Mouse (Mus musculus) embryonic facial prominence, embryonic 14.5 days (tissue): ENCODE measurements around the gene Cacna2d2. TPM values are rescaled to one million over a fixed set of nuclear protein-coding genes. Genes with fewer than 3 reads are reported as not detected.

Experiments used
- ATAC-seq: fragments of 200-750 bp; cut with Nextera tagmentation; 2 replicates; pipeline ENCODE4 v1.8.0; 2017; ENCODE audit warnings: low read depth, moderate number of reproducible peaks, moderate TSS enrichment
- DNase-seq: peaks from one replicate; pipeline ENCODE4 v3.0.0-alpha.2; 2015; ENCODE audit warnings: low spot score
- H3K27ac ChIP-seq: fragments of 300-500 bp; sonication (generic); replicated peaks from 2 replicates; pipeline ENCODE4 v1.5.1; 2014; ENCODE audit warnings: low read depth, mild to moderate bottlenecking, low read length, moderate library complexity
- H3K27me3 ChIP-seq: fragments of 300-500 bp; sonication (generic); replicated peaks from 2 replicates; pipeline ENCODE4 v1.6.1; 2014; ENCODE audit warnings: low read length; ENCODE audit not compliant: control insufficient read depth, insufficient read depth
- H3K36me3 ChIP-seq: fragments of 300-500 bp; sonication (generic); 2 replicates; pipeline ENCODE4 v1.6.1; 2014; ENCODE audit warnings: low read length, mixed read lengths; ENCODE audit not compliant: control insufficient read depth, insufficient read depth
- H3K4me1 ChIP-seq: fragments of 300-500 bp; sonication (generic); 2 replicates; pipeline ENCODE4 v1.6.1; 2014; ENCODE audit warnings: antibody characterized with exemption, low read length; ENCODE audit not compliant: control insufficient read depth, insufficient read depth
- H3K4me2 ChIP-seq: fragments of 300-500 bp; sonication (generic); 2 replicates; pipeline ENCODE4 v1.6.1; 2014; ENCODE audit warnings: low read depth, mild to moderate bottlenecking, low read length, moderate library complexity, mixed read lengths
- H3K4me3 ChIP-seq: fragments of 300-500 bp; sonication (generic); 2 replicates; pipeline ENCODE4 v1.5.1; 2014; ENCODE audit warnings: low read depth, mild to moderate bottlenecking, low read length
- H3K9ac ChIP-seq: fragments of 300-500 bp; sonication (generic); 2 replicates; pipeline ENCODE4 v1.6.1; 2014; ENCODE audit warnings: low read depth, mild to moderate bottlenecking, low read length, moderate library complexity, mixed read lengths
- H3K9me3 ChIP-seq: fragments of 300-500 bp; sonication (generic); 2 replicates; pipeline ENCODE4 v1.6.1; 2016; ENCODE audit warnings: low read length; ENCODE audit not compliant: control insufficient read depth
- WGBS: fragments of 180-500 bp; shearing (Covaris S2); extraction: QIAGEN DNeasy Blood & Tissue Kit; methylation state at CpG from one replicate; pipeline ENCODE4 v1.1.7; 2014; 5-methylcytosine and 5-hydroxymethylcytosine counted together
- polyA plus RNA-seq: library from polyadenylated mRNA; unstranded; fragments of >200 nt; fragmentation: Nextera tagmentation; extraction: Ambion mirVana; gene quantifications from 2 replicates; pipeline ENCODE4 v1.2.1, GENCODE M21; 2014

The Cacna2d2 gene
- polyA plus RNA-seq, 1 experiment from 2014 or later, result 0.93 TPM

DNA sequence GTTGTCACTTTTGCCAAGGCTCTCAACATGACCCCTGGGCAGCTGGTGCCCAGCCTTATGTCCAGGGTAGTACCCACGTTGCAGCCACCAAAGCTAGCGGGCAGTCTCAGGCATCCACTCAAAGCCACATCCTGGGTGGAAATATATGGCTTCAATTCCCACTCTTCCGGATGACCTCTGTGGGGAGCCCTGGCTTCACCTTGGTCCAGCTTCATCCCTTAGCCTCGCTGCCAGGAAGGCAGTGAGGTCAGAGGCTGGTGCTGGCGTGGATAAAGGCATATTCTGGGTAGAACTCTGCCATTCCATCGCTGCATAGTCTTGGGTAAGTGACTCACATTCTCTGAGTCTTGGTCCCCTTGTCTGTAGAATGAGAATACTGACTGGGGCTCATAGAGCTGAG, 85.4 kb downstream of the Cacna2d2 start:
- no peak overlapping the region for H3K4me2 ChIP-seq
- no peak overlapping the region for H3K27ac ChIP-seq
- H3K9me3 ChIP-seq, result no peaks in the 10 kb centered on the region
- no peaks in the 10 kb centered on the region for H3K27me3 ChIP-seq
- peaks cover 11% of the 10 kb centered on the region for H3K4me1 ChIP-seq
- H3K36me3 ChIP-seq, result no peaks in the 10 kb centered on the region
- H3K4me3 ChIP-seq, result no peak overlapping the region
- no peak for ATAC-seq
- no peak for DNase-seq
- WGBS, result 77% methylated on average over 6 of the region's 6 CpGs
- no peak overlapping the region for H3K9ac ChIP-seq

DNA sequence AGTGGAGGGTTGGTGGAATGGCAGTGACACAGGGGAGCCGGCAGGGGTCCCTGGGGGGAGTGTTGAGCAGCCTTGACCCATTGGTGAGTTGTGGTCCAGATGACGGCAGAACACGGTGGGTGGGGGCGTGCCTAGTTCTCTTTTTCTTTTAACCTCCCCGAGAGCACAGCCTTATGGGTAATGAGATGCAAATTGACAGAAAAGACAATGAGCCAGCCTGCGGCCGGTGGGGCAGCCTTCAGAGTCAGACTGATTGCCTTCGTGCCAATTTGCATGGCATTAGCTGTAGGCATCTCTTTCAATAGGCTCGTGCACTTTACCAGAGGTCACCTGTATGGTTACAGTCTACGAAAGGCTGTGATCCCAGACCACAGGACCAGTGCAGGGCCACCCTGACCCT, 86.7 kb downstream of the Cacna2d2 start:
- Histone ChIP-seq H3K4me2 (no peak overlapping the region), H3K27me3 (no peaks in the 10 kb centered on the region), H3K27ac (no peak overlapping the region), H3K36me3 (no peaks in the 10 kb centered on the region), H3K4me3 (no peak overlapping the region), H3K9ac (no peak overlapping the region), H3K4me1 (no peaks in the 10 kb centered on the region), H3K9me3 (no peaks in the 10 kb centered on the region)
- no peak for DNase-seq
- 48% methylated on average over 8 of the region's 10 CpGs for WGBS
- no peak for ATAC-seq

DNA sequence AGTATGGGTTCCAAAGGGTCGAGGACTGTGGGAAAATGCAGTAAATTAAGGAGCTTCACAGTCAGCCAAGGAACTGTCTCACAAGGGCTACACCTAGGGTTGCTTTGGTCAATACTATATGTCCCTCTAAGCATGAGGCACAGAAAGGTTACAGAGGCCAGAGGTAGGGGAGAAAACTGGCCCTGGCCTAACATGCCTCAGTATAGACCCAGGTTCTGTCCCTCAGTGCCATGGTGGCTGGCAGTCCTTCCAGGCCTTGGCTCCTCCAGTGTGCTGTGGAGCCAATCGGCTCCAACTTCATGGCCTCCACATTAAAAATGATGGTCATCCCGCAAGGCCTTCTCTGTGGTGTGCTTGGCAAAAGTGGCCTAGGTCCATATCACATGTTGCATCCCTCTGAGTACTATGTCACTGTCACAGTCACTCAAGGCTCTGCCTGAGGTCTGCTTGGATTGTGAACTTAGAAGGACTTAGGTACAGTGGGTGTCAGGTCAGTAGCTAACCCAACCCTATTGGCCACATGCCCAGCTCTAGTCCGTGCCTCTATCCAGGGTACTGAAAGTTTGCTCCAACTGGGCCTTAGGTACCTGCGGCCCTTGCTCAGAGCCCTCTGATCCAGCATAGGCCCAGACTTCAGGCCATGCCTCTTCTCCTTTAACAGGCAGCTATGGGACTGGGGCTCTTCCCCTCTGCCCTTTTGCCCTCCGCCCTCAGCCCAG, 87.3 kb downstream of the Cacna2d2 start:
- Histone ChIP-seq H3K9me3 (no peaks in the 10 kb centered on the region), H3K4me3 (no peak overlapping the region), H3K4me1 (no peaks in the 10 kb centered on the region), H3K27me3 (no peaks in the 10 kb centered on the region), H3K9ac (no peak overlapping the region), H3K27ac (no peak overlapping the region), H3K4me2 (no peak overlapping the region), H3K36me3 (no peaks in the 10 kb centered on the region)
- DNase-seq (peak; percentile 55), ATAC-seq (no peak)
- 62% methylated on average over 6 of the region's 6 CpGs for WGBS

DNA sequence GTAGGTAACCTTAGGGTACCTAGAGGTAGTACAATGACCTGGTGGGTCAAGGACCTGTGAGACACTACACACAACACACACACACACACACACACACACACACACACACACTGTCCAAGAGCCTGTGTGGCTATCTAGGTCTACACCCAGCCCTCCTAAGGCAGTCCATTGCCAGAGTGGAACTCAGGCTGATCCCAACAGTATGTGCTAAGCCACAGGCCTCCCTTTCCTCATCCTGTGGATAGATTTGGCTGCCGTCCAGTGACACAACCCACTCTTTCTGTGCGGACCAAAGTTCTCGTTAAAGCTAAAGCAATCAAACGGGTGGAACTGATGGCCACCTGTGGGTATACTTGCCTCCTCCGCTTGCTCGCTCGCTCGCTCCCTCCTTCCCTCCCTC, 90.7 kb downstream of the Cacna2d2 start:
- WGBS, result 61% methylated on average over 8 of the region's 8 CpGs
- Histone ChIP-seq H3K4me3 (no peak overlapping the region), H3K9me3 (no peaks in the 10 kb centered on the region), H3K27me3 (no peaks in the 10 kb centered on the region), H3K27ac (no peak overlapping the region), H3K4me2 (no peak overlapping the region), H3K36me3 (no peaks in the 10 kb centered on the region), H3K9ac (no peak overlapping the region), H3K4me1 (peaks cover 5% of the 10 kb centered on the region; the same call in 1 of the 2 replicates)
- peak; percentile 58 for DNase-seq
- ATAC-seq, result no peak

DNA sequence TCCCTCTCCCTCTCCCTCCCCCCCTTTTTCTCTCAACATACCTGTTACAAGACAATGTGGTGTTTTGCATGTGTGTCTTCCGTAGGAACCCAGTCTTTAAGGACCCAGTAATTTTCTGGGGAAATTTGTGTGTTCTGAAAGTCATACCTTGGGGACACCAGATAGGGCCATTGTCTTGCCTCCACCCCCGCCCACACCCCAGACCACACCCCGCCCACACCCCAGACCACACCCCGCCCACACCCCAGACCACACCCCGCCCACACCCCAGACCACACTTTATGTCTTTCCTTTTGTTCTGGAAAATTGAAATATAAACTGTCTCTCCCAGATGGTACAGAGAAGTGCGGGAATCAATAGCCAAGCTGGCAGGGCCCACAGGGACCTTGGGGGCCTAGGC, 91.2 kb downstream of the Cacna2d2 start:
- DNase-seq (no peak), ATAC-seq (no peak; the same call in 1 of the 2 replicates)
- WGBS, result 69% methylated on average over 6 of the region's 6 CpGs
- Histone ChIP-seq H3K4me1 (peaks cover 5% of the 10 kb centered on the region; the same call in 1 of the 2 replicates), H3K4me2 (no peak overlapping the region), H3K36me3 (no peaks in the 10 kb centered on the region), H3K4me3 (no peak overlapping the region), H3K9me3 (no peaks in the 10 kb centered on the region), H3K27ac (no peak overlapping the region), H3K9ac (no peak overlapping the region), H3K27me3 (no peaks in the 10 kb centered on the region)

DNA sequence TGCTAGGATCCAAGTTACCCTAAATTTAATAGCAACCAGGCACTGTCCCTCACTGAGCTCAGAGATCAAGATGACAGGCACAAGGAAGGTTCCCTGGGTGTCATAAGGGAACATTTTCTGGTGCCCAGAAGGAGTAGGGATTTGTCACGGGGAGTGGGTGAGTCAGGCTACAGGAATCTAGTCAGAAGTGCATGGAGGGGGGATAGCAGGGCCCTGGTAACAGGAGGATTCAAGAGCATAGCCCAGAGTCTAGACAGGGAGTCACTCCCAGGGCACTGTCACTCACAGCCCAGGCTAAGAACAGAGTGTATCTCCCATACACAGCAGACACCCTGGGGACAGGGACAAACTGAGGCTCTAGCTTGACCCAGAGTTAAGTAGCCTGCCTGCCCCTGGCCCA, 94.1 kb downstream of the Cacna2d2 start:
- Histone ChIP-seq H3K27ac (no peak overlapping the region), H3K4me3 (no peak overlapping the region), H3K9me3 (no peaks in the 10 kb centered on the region), H3K9ac (no peak overlapping the region), H3K27me3 (no peaks in the 10 kb centered on the region), H3K4me2 (no peak overlapping the region), H3K36me3 (no peaks in the 10 kb centered on the region), H3K4me1 (peaks cover 5% of the 10 kb centered on the region; the same call in 1 of the 2 replicates)
- DNase-seq (no peak), ATAC-seq (no peak)
- 19% methylated on average over 1 of the region's 1 CpGs for WGBS

DNA sequence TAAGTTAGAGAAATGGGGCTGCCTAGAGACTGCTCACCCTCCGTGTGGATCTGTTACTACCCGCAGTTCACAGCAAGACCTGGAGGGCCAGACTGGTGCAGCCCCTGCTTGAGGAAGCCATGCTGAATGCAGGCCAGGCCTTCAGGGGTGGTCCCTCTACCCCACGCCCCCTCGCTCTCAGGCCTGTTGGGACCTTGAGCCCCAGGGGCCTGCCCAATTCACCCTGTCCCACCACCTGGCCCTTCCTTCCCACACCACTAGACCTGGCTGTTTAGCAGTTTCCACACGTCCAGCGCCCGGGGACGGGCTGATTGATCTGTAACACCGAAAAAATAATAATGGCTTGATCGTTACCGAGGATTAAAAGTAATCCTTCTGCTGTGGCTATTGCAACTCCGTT, 94.8 kb downstream of the Cacna2d2 start:
- H3K9ac ChIP-seq, result no peak overlapping the region; the same call in 1 of the 2 replicates
- DNase-seq, result no peak
- ATAC-seq, result no peak
- no peak overlapping the region for H3K4me3 ChIP-seq
- H3K27ac ChIP-seq, result no peak overlapping the region
- WGBS, result 74% methylated on average over 8 of the region's 12 CpGs
- no peak overlapping the region for H3K4me2 ChIP-seq
- H3K36me3 ChIP-seq, result no peaks in the 10 kb centered on the region
- no peaks in the 10 kb centered on the region for H3K9me3 ChIP-seq
- no peaks in the 10 kb centered on the region for H3K27me3 ChIP-seq
- H3K4me1 ChIP-seq, result peaks cover 5% of the 10 kb centered on the region; the same call in 1 of the 2 replicates

DNA sequence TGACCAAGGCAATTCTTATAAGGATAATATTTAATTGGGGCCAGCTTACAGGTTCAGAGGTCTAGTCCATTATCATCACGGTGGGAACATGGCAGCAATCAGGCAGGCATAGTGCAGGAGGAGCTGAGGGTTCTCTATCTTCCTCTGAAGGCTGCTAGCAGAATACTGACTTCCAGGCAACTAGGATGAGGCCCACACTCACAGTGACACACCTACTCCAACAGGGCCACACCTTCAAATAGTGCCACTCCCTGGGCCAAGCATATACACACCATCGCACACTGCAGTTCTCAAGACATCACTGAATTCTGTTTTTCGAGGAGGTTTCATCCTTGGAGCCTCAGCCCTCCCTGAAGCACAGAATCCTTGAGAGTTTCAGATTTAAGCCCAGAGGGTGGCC, 96.9 kb downstream of the Cacna2d2 start:
- Histone ChIP-seq H3K27ac (no peak overlapping the region), H3K4me2 (no peak overlapping the region), H3K36me3 (no peaks in the 10 kb centered on the region), H3K27me3 (no peaks in the 10 kb centered on the region), H3K4me3 (no peak overlapping the region), H3K9ac (no peak overlapping the region), H3K9me3 (no peaks in the 10 kb centered on the region), H3K4me1 (peaks cover 5% of the 10 kb centered on the region; the same call in 1 of the 2 replicates)
- DNase-seq, result no peak
- ATAC-seq, result no peak
- 77% methylated on average over 3 of the region's 3 CpGs for WGBS

DNA sequence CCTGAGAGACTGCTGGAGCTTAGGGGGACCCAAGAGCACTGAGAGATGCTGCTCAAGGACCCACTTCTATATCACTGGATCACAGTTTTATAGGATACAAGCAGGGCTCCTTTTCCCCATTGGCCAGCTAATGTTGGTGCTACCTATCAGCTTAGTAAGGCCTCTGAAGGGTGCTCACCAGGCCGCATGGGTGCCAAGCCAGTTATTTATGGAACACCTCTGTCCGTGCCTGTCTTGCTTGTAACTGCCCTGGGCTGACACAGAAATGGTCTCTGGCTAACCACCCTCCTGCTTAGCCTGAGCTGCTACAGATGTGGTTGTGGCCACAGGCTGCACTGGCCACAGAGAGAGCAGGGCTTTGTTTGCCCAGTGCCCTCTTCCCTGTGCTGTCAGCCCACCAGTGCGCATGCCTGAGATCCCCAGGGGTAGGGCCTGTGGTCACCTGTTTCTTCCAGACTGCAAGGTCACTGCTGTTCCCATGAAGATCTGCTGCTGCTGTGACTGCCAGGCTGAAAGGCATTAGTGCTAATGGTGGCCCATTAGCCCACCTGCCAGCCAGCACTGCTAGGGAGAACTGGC, 101.4 kb downstream of the Cacna2d2 start:
- DNase-seq (no peak), ATAC-seq (no peak)
- 82% methylated on average over 2 of the region's 3 CpGs for WGBS
- H3K9ac ChIP-seq, result no peak overlapping the region
- no peaks in the 10 kb centered on the region for H3K27me3 ChIP-seq
- no peaks in the 10 kb centered on the region for H3K9me3 ChIP-seq
- H3K4me3 ChIP-seq, result no peak overlapping the region
- no peak overlapping the region for H3K27ac ChIP-seq
- H3K4me2 ChIP-seq, result no peak overlapping the region
- no peaks in the 10 kb centered on the region for H3K36me3 ChIP-seq
- H3K4me1 ChIP-seq, result peaks cover 3% of the 10 kb centered on the region; the same call in 1 of the 2 replicates
